Mouse (Mus musculus): Measurements from ENCODE around the gene Opcml.

Opcml gene

DNA sequence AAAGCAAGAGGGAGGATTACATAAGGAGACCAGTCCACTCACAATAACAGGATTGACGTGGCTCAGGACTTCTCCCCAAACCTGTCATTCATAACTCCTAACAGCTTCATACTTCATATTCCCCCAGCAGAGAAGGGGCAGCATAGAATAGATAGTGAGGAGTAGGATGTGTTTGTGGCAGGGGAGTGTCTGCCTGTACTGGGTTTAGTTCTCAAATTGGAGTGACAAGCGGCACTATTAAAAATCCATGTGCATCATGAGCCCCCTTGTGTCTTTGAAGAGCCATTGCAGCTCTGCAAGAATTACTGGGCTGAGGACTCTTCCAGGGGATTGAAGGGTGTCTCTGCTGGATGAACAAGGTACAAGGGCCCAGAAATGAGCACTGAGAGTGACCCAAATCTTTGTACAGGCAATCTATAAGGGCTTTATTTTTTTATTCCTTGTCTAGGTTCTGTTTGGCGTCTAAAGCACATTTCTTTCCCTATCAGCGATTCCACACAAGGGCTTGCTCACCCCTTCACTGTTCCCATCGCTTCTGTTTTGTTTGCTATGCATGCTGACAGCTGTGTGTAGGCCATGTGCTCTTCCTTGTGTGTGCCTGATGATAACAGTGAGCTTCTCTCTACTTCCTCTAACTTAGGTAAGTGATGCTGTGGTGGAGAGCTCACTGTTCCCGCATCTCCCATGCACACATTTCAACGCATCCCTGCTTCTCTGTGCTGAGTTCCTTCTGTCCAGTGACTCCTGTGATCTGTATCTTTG is 457.3 kb downstream of the Opcml start:
- DNase-seq (ENCODE audit: low read depth, low spot score): peak; percentile 18

DNA sequence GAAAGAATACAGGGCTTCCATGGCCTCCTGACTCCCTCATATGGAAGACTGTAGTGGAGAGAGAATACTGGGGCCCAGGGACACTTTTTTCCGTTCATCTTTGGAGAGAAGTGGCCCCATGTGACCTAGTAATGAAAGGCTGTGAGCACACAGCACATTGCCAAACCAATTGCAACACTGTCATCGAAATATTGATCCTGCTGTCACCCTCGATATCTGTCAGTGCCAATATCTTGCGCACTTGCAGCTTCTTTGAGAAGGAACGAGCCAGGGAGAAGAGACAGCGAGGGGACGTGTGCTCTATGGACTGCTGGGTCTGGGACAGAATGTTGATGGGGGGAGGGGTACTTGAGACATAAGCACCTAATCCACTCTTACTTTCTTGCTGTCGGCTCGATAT is 460.8 kb downstream of the Opcml start:
- no peak for DNase-seq (ENCODE audit: low read depth, low spot score)

DNA sequence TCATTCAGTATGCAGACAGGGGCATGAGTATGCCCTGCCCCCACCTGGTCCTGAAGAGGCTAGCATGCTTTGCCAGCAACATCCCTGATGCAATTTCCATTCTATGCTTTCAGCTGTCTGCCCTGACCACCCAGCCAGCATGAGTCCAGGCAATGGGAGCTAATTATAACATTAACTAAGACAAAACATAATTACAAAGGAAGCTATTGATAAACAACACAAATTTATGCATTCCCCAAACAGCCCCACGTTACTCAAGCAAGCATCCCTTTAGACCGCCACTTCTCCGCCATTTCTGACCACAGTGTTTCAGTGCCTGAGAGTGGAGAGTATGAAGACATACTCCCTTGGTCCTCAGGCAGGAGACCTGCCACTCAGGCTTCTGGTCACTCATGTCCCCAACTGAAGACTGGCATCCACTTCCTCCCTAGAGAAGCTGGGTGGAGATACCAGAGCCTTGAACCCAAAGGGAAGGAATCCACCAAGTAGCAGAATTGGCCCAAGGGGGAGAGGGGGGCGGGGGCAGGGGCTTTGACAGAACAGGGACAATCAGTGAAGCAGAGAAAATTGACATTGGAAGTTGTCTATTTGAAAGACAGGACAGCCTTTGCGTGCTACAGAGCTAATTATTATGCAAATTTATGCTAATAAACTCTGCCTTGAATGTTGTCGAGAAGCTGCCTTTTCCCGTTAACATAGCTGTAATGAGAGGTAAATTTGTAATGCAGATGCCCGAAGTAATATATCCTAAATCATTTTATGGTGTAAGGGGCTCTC is 464.7 kb downstream of the Opcml start:
- no peak for DNase-seq (ENCODE audit: low read depth, low spot score)

DNA sequence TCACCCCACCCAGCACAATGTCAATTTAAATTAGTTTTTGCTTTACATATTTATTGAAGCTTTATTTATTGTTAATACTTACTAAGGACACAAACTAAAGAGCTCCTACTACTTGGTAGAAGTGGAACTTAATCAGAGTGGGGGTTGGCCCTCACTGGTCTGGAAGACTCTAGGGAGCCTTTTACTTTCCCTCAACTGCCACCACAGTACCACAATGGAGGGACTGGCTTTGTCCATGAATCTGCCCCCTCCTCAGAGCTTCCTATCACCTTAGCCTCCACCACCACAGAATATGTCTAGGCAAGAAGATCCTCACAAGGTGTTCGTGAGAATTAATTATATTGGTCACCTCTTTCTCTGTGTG is 465.3 kb downstream of the Opcml start:
- no peak for DNase-seq (ENCODE audit: low read depth, low spot score)

DNA sequence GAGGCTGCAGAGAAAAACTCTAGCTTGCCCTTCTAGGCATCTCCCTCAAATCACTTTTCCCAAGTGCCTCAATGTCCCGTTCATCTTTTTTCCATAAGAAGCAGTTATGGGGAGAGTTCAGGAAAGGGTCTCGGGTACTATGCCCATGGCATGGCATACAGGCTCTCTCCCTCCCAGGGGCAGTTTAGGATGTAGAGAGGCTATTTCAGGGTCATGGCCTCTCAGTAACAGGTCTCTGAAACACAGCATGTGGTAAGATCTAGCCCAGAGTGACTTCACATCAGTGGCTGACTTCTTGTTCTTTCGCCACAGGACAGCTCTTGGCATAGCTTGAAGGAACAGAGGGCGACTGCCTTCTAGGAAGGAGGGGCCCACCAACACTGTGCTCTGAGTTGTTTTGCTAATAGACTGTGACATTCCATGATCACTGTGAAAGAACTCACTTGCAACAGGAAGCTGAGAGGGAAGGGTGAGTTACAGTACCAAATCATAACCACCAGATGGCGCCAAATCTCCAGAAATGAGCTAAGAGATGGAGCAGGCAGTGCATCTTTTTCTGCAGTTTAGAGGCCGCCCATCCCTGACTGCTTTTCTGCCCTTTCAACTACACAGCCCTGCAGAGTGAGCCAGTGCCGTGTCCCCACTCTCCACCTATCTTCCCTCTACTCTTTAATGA is 470.6 kb downstream of the Opcml start:
- DNase-seq (ENCODE audit: low read depth, low spot score): peak; percentile 57

DNA sequence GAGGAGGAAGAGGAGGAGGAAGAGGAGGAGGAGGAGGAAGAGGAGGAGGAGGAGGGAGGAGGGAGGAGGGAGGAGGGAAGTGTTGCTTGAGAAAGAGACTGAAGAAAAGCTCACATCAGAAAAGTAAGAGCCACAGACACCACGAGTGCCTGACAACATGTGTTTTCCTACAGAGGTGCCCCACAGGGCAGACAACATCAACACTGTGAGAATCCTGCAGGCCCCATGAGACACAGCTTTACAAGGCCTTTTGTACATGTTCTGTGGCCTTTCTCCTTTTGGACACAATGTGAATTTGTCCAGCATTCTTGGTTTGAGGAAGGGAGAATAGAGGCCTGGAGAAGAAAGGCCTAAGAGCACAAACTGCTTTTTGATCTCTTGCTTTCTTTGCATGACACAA is 471.4 kb downstream of the Opcml start:
- no peak for DNase-seq (ENCODE audit: low read depth, low spot score)

DNA sequence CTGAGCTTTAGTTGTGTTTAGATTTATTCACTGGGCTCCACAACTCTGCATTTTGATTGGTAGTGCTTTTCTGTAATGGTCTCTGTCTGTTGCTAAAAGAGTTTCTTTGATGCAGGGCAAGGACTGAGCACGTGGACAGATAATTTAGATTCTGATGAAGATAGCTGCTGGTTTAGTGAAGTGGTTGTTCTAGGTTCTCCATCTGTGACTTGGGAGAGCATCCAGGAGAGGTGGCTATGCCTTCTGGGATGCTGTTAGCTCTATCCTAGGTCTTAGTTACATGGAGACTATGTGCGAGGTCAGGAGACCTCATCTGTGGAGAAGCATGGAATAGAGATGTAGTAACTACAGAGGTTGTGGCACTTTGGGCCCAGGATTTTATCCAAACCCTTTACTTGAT is 472.3 kb downstream of the Opcml start:
- DNase-seq (ENCODE audit: low read depth, low spot score): no peak

DNA sequence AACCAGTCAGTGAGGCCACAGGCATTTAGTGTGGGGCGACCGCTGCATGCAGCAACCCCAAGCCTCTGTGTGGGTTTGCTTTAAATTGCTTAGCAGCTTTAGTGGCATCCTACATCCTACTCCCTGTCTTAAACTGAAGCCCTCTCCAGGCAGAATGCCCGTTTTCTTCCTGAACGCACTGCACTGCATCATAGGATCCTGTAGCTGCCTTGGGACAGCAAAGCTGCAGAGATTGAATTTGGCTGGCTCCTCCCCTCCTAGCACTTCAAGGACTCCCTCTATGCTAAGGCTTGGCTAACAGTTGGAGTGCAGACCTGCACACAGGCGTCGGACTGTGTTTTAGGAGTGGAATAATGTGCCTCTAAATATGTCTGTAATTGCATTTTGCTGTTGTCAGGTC is 474.2 kb downstream of the Opcml start:
- DNase-seq (ENCODE audit: low read depth, low spot score): no peak

DNA sequence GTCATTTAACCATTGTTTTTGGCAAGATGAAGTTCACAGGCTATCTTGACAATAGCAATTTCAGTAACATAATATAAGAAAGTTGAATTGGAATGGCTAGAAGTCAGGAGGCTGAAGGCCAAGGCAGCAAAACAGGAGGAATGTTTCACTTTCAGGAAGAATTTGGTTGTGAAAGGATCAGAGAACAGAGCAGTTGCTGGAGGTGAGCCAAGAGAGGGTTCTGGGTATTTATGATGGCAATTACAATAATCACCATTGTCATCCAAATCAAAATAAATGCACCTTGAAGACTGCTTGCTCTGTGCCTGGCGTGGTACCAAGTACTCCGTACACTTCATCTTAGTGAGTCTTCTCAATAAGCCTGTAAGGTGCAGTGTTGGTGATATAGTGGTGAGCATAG is 483.2 kb downstream of the Opcml start:
- DNase-seq (ENCODE audit: low read depth, low spot score): no peak

DNA sequence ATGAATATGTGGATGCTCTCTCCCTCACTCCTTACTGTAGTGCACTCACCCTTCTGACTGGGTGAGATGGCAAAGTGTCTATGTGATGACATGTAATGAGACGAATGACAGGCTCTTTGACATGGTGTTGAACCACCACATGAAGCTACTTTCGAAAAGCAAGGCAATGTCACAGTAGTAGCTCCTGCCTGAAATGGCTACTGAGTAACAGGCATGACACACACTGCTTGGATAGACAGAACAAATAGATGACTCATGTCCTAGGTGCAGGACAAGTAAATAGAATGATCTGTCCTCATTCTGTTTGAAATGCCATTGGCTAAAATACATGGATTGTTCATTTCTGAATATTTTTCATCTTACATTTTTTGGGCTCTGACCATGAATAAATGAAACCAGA is 488.0 kb downstream of the Opcml start:
- no peak for DNase-seq (ENCODE audit: low read depth, low spot score)

DNA sequence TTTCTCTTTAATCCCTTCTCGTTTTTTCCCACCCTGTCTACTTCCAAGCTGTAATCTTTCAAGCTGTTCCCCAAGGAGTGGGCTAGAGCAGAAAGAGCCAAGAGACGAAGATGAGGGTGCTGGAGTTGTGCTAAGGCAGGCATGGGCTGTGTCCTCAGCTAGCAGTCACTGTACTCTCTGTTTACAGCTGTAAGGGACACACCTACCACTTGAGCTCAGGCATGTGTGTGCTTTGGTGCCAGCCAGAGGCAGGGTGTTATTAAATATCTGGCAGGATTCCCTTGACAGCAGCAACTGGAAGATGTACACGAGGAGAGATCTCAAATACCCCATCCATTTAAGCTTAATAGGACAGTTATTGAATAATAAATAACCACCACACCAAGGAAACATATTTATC is 490.4 kb downstream of the Opcml start:
- DNase-seq (ENCODE audit: low read depth, low spot score): no peak

DNA sequence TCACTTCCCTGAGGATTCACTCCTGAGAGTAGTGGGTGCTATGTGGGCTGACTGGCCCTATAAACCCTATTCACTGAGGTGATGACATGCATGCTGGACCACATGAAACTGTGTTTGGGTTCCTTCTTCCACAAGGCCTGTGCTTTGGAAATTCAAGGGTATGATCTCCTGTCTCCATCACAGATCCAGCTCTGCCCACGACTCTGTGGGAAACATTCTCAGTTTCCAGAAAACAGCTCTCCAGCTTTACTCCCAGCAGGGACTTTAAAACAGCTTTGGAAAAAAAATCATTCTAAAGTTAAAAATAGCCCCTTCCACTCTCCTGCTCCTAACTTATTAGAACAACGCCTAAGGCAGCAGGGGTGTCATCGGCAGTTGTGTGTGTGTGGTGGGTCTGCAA is 491.0 kb downstream of the Opcml start:
- DNase-seq (ENCODE audit: low read depth, low spot score): no peak

DNA sequence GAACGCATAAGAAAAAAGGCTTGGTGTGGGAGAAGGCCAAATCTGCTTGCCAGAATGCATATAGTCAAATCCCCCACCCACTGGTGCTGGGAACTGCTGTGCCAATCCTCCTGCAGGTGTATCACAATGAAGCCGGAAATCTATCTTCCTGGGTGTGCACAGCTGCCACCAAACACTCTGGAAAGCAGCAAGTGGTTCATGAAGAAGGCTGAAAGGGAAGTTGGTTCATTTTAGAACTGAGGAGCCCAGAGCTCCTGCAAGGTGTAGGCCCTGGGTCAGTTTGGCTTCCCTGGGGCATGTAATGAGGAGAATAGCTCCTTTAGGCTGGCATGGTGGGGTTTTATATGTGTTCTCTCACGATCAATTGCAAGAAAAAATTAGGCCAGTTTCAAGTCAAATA is 494.4 kb downstream of the Opcml start:
- no peak for DNase-seq (ENCODE audit: low read depth, low spot score)

DNA sequence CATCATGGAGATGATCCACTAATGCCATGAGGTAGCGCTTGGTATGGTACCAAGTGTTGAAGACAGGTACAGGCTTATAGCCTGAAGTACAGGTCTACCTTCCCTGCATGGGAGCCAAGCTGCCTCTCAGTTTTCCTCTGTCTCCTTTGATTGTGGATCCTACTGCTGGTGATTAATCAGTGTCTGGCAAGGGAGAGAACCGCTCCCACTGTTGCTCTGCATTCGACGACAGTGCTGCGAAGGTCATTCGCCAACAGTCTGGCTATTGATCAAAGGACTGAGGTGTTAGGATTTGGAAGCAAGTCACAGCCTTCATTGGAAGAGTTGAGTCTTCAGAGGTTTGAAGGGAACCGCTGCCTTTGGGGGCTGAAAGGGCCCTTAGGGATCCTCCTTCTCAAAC is 495.8 kb downstream of the Opcml start:
- DNase-seq (ENCODE audit: low read depth, low spot score): no peak

DNA sequence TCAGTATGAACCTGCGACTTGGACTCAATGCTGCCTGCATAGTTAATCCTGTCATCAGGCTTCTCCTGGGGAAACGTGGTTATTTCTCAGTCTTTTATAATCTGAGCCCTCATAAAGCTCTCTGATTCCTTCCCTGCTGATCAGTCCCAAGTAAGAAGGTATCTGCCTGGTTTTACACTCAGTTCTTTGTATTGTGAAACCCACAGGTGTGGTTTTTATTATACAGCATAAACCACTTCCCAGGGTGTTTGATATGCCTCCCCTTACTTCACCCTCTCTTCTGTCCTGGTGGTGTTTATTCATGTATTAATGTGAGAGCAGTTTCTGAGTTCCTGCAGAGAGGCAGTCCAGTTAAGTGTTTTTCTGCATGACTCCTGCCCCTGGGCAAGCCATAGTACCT is 496.9 kb downstream of the Opcml start:
- DNase-seq (ENCODE audit: low read depth, low spot score): no peak

DNA sequence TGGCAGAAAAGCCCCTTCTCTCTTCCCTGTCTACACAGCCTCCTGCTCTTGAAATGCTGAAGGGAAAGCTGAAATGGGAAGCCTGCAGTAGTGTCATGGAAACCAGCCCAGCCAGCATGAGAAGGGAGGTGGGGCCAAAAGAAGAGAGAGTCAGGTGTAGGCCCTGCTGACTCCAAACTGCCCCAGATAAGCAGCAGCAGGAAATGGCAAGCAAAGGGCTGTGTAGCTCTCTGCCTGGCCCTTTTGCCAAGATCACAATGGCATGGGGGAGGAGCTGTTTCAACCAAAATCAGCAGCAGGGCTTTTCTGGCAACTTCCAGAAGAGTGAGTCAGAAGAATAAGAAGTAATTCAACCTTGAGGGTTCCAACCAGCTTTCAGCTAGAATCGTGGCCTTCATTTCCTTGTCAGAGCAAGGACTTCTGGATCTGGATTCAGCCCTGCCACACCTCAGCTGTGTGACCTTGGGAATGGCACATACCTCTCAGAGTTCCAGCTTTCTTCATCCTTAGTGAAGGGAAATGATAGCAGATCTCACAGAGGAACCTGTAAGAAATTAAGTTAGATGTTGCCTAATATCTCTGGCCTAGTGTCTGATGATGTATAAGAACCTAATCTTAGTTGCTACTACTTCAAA is 499.2 kb downstream of the Opcml start:
- DNase-seq (ENCODE audit: low read depth, low spot score): no peak

DNA sequence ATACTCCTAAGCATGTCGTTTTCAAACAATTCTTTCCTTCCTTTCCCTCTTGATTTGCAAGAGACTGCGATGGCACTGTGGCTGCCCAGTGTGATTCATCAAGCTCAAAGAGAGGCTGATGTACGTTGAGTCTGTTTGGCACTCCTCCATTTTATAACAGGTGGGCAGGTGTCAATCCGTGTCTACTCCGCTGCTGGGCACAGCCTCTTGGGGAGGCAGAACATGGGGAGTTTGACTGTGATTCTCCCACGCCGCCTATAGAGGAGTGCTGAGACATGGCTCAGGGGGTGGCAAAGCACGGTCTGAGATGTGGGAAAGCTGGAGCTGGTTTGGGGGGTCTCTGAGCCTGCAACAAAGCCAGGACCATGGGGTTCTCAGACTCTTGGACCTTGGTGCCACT is 513.1 kb downstream of the Opcml start:
- no peak for DNase-seq (ENCODE audit: low read depth, low spot score)

DNA sequence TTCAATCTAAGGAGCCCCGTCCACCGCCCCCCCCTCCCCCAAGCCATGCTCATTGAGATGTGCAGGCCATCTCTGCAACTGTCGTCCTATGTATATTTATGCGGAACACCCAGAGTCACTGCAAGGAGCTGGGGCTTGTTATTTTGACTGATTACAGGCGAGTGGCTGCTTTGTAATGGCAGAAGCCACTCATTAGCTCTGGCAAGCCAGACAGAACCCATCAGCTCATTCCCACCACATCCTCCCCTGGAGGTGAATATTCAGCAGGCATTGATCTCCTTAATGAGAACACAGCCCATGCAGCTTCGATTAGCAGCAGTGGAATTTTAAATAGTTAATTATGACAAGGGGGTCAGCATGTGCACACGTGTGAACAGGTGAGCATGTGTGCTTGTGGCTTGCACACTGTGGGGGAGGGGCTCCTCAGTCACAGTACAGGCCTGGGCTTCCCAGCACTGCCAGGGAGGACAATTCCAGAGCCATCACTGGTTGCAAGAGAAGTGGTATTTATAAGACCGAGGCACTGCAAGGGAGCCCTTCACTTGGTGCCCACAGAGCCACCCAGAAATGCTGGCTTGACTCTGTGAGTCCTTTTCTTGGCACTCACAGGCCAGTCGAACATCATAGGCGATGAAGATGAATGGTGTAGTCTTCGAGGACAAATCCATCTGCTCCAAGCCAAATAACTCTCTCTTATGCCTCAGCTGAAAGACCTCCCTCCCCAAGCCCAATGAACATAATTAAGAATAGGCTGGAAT is 516.0 kb downstream of the Opcml start:
- DNase-seq (ENCODE audit: low read depth, low spot score): no peak

DNA sequence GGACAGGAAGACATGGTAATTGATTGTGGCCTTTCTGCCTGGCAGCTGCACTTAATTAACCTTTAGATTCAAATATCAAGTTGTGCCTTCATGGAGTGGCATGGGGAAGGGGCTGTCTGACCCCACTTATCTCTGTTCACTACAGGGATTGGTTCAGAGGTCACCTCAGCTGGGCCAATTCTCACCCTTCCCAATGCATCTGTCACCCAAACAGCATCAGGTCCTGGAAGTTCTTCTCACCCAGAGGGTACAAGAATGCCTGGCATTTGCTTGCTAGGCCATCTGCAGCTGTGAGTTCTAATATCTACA is 516.5 kb downstream of the Opcml start:
- DNase-seq (ENCODE audit: low read depth, low spot score): no peak

DNA sequence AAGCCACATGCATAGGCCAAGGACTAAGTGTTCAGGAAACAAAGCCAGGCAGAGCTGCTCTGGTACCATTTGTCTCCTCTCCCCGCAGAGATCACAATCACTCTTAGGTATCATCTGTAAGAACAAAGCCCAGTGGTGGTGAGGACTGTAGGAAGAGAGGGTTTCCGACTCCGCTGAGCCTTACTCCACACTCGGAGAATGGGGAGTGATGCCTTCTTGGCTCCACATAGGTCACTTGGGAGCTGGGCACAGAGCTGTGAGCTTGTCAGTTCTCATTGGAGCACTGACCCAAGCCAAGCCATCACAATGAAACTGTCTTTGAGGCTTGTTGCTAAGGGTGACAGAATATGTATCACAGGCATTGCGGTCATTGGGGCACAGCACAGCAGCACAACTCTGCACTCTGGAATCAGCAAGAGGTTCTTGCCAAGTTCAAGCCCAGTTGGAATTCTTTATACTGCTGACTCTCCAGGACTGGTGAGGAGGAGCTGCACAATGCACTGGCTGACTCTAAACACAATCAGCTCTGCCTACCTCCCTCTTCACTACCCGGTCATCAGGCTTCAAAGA is 517.0 kb downstream of the Opcml start:
- no peak for DNase-seq (ENCODE audit: low read depth, low spot score)

DNA sequence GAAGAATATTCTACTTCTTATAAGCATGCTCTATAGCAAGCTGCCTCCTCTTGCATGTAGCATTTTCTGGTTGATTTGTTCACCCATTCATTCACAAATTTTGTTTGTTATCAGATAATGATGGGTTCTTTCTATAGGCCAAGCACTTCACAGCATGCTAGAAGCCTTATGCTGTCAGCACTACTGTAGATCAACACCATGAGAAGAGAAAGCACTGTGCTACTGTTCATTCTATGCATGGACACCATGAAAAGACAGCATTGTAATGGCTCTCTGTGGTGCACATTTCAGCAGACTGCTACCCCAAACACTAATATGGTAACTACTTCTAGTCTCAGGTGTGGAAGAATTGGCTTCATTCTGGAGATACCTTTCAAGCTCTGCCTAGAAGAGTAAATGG is 527.3 kb downstream of the Opcml start:
- no peak for DNase-seq (ENCODE audit: low read depth, low spot score)

Data from retina, adult 2 months (tissue).